8 mouse cellular contexts compared by ENCODE assay signal in the genomic region with DNA sequence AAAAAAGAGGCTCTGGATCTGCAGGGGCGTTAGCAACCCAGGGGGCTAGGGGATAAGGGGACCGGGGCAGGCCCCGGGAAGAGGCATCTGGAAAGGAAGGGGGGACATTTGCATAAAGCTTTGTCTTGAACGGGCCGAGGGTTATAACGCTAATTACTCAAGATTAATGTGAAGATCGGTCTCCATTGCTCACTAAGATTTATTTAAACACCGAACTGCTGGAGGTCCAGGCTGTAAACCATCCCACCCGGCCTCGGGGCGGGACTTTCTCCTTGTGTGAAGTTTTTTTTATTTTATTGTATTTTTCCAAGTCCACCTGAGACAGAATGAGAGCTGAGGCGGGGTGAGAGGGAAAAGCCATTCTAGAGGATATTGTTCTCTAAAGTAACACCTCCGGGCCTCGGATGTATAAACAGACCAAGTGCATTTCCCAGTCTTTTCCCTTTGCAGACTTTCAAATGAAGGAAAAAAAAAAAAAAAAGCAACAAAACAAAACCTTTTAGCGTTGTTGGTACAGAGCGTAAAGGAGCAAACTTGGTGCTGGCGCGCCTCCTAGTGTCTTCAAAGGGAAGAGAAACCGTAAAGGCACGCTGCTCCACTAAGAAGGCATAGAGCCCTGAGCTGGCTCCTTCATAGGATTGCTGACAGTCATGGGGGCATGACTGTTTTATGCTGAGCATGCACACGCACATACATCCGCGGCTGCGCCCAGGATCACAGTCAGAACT.
DNase-seq lines count a peak whose midpoint lies in the region; ATAC-seq lines count a peak whose summit lies in the region.

No protein-coding gene starts in this region.

- no peaks in the 10 kb centered on the region for H3K9me3 ChIP-seq in embryonic facial prominence, embryonic 11.5 days (replicated peaks; ENCODE audit: control insufficient read depth, low read length)
- H3K9me3 ChIP-seq in heart, embryonic 14.5 days (ENCODE audit: control insufficient read depth, low read length): no peaks in the 10 kb centered on the region
- no peaks in the 10 kb centered on the region for H3K9me3 ChIP-seq in liver, embryonic 12.5 days (replicated peaks)

- no peaks in the 10 kb centered on the region for H3K4me1 ChIP-seq in embryonic facial prominence, embryonic 11.5 days (ENCODE audit: control insufficient read depth, insufficient read depth, low read length)
- H3K4me1 ChIP-seq in heart, embryonic 14.5 days (ENCODE audit: control insufficient read depth in 2 of 2, insufficient read depth in 2 of 2, low read length in 2 of 2): peaks cover 5 to 8% of the 10 kb centered on the region in 2 experiments; a peak in 2 of 4 replicates
- no peaks in the 10 kb centered on the region for H3K4me1 ChIP-seq in liver, embryonic 12.5 days

- WGBS in embryonic facial prominence, embryonic 11.5 days: under 1% methylated on average over 24 of the region's 24 CpGs
- under 1% methylated on average over 24 of the region's 24 CpGs for WGBS in heart, embryonic 14.5 days
- WGBS in liver, embryonic 12.5 days (ENCODE audit: insufficient replicate concordance): under 1% methylated on average over 24 of the region's 24 CpGs

- H3K9ac ChIP-seq in embryonic facial prominence, embryonic 11.5 days (replicated peaks; ENCODE audit: low read length): no peak overlapping the region
- H3K9ac ChIP-seq in heart, embryonic 14.5 days (ENCODE audit: low read length): peak overlapping the region; percentile 66
- H3K9ac ChIP-seq in liver, embryonic 12.5 days: no peak overlapping the region

- H3K36me3 ChIP-seq in embryonic facial prominence, embryonic 11.5 days (replicated peaks; ENCODE audit: control insufficient read depth, insufficient read depth, low read depth, low read length): no peaks in the 10 kb centered on the region
- H3K36me3 ChIP-seq in heart, embryonic 14.5 days (ENCODE audit: control insufficient read depth, insufficient read depth, low read length): no peaks in the 10 kb centered on the region
- H3K36me3 ChIP-seq in liver, embryonic 12.5 days: no peaks in the 10 kb centered on the region

- no peak overlapping the region for H3K27ac ChIP-seq in embryonic facial prominence, embryonic 11.5 days (replicated peaks; ENCODE audit: low read depth, low read length)
- no peak overlapping the region for H3K27ac ChIP-seq in heart, embryonic 14.5 days (replicated peaks in 1 of 2; ENCODE audit: control insufficient read depth in 1 of 2, insufficient read depth in 1 of 2, low read depth in 2 of 2, low read length in 2 of 2)
- H3K27ac ChIP-seq in liver, embryonic 12.5 days: no peak overlapping the region

- peak; percentile 61 to 62 for DNase-seq in B cell, adult 2 months
- peak; percentile 61 to 84 for DNase-seq in adrenal gland, adult (ENCODE audit: inconsistent age in 2 of 2, low spot score in 1 of 2)
- DNase-seq in embryonic facial prominence, embryonic 11.5 days (ENCODE audit: low spot score): peak; percentile 87
- peak; percentile 82 for DNase-seq in kidney, postnatal 10 days
- peak; percentile 20 for DNase-seq in naive thymus-derived CD4-positive, alpha-beta T cell, adult 2 months (ENCODE audit: low read depth)
- DNase-seq in testis, postnatal 14 days (ENCODE audit: low spot score): peak; percentile 17

- ATAC-seq in embryonic facial prominence, embryonic 11.5 days (replicated peaks; ENCODE audit: insufficient number of reproducible peaks, low FRiP score, low TSS enrichment, low read depth): peak; percentile 67
- no peak for ATAC-seq in heart, embryonic 14.5 days (ENCODE audit: insufficient number of reproducible peaks, insufficient read depth, low FRiP score, low read depth)
- ATAC-seq in liver, embryonic 12.5 days: peak; percentile 44; the same call in 1 of the 2 replicates

- peak overlapping the region; percentile 60 for H3K4me2 ChIP-seq in embryonic facial prominence, embryonic 11.5 days (ENCODE audit: low read depth, low read length)
- peak overlapping the region; percentile 96 for H3K4me2 ChIP-seq in heart, embryonic 14.5 days (ENCODE audit: low read length)
- H3K4me2 ChIP-seq in liver, embryonic 12.5 days: peak overlapping the region; percentile 61

- peaks cover 7% of the 10 kb centered on the region for H3K27me3 ChIP-seq in embryonic facial prominence, embryonic 11.5 days (ENCODE audit: control insufficient read depth, insufficient read depth, low read length)
- H3K27me3 ChIP-seq in heart, embryonic 14.5 days (ENCODE audit: control insufficient read depth, insufficient read depth, low read length): peaks cover 54% of the 10 kb centered on the region
- peaks cover 52% of the 10 kb centered on the region for H3K27me3 ChIP-seq in liver, embryonic 12.5 days (replicated peaks)

- H3K4me3 ChIP-seq in embryonic facial prominence, embryonic 11.5 days (ENCODE audit: low read depth, low read length): no peak overlapping the region; the same call in 1 of the 2 replicates
- peak overlapping the region; percentile 46 to 47 for H3K4me3 ChIP-seq in heart, embryonic 14.5 days (ENCODE audit: control insufficient read depth in 1 of 2, insufficient read depth in 1 of 2, low read depth in 1 of 2, low read length in 2 of 2)
- peak overlapping the region; percentile 33 for H3K4me3 ChIP-seq in liver, embryonic 12.5 days

Comparison
In these comparisons a context has a peak if more than half of its experiments do, and no peak if none do; other contexts are left out.
1. DNase-seq: peak in every context shown above with its lines; median percentile 87 in embryonic facial prominence, embryonic 11.5 days; 82 in kidney, postnatal 10 days; 72 in adrenal gland, adult; 62 in B cell, adult 2 months; 20 in naive thymus-derived CD4-positive, alpha-beta T cell, adult 2 months; 17 in testis, postnatal 14 days.